In the genomic region with DNA sequence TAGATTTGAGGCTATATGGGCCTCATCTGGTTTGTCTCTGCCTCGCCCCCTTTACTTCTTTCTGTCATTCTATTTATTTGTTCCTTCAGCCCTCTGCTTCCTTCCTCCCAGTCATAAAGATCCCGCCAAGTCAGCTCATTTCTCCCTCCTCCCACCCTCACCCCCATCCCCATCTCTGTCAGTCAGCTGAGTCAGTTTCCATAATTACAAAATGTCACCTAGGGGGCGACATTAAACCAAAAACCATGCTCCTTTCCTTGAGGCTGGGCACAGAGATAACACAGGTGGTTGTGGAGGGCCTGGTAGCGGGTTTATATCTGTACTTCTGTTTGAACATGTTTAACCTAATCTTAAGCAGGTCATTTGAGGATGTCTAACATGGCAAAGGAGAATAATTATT, we compare ENCODE assay signal across 10 mouse cellular contexts. TPM values are rescaled to one million over a fixed set of nuclear protein-coding genes. Genes with fewer than 3 reads are reported as not detected.
A peak's percentile ranks its signal among the peaks of the same experiment; 100 is the strongest.
DNase-seq lines count a peak whose midpoint lies in the region; ATAC-seq and TF ChIP-seq lines count a peak whose summit lies in the region.
"Had no signal": no experiment of that assay in that cellular context is flagged by ENCODE, and none has a peak within 500 bp of the region (broad histone marks: within the 10 kb centered on the region; RNA-seq: fewer than 3 reads in every experiment).

No protein-coding gene starts in this region.

- H3K9me3 ChIP-seq in E14TG2a.4 (ENCODE audit: low read length): no peaks in the 10 kb centered on the region
- H3K9me3 ChIP-seq: heart, embryonic 13.5 days had no signal

- H3K4me3 ChIP-seq in left cerebral cortex, adult 2 months: no peak overlapping the region
- H3K4me3 ChIP-seq in E14TG2a.4 (replicated peaks; ENCODE audit: low read length): no peak overlapping the region
- H3K4me3 ChIP-seq: heart, embryonic 13.5 days had no signal

- H3K27ac ChIP-seq in left cerebral cortex, adult 2 months: no peak overlapping the region
- H3K27ac ChIP-seq: heart, embryonic 13.5 days had no signal

- no peak for DNase-seq in left cerebral cortex, adult 2 months (ENCODE audit: extremely low spot score in 1 of 2, low spot score in 2 of 2)
- DNase-seq in left cerebral cortex, adult 18-20 months (ENCODE audit: low spot score in 2 of 2): no peak
- DNase-seq in brain, embryonic 14.5 days (ENCODE audit: low read depth): peak; percentile 40
- no peak for DNase-seq in left cerebral cortex, adult 9 months (ENCODE audit: low spot score in 2 of 2)
- no peak for DNase-seq in gastrocnemius, postnatal 14 days
- DNase-seq: adrenal gland, postnatal 10 days; spleen, adult 18-20 months had no signal

- TF ChIP-seq POLR2A in brain, embryonic 14.5 days (IDR thresholded peaks at IDR 0.05; ENCODE audit: borderline replicate concordance, extremely low read depth, insufficient read depth, insufficient read length, poor library complexity, severe bottlenecking): no peak

- peak; percentile 11 for TF ChIP-seq CTCF in left cerebral cortex, adult 2 months (IDR thresholded peaks at IDR 0.05)
- peak; percentile 15; the same call in 1 of the 2 replicates for TF ChIP-seq CTCF in E14TG2a.4 (conservative IDR thresholded peaks at IDR 0.05; ENCODE audit: low read length)
- peak; percentile 18; the same call in 1 of the 2 replicates for TF ChIP-seq CTCF in brain, embryonic 14.5 days (IDR thresholded peaks at IDR 0.05; ENCODE audit: borderline replicate concordance, extremely low read depth, insufficient read depth, insufficient read length)

- H3K4me1 ChIP-seq in E14TG2a.4 (replicated peaks; ENCODE audit: low read depth, low read length): peaks cover 7% of the 10 kb centered on the region

- ATAC-seq in megakaryocyte progenitor cell, adult 5-6 weeks (replicated peaks; ENCODE audit: poor library complexity): peak; percentile 67

- H3K36me3 ChIP-seq in E14TG2a.4 (ENCODE audit: insufficient read depth, low read length): peaks cover 27% of the 10 kb centered on the region

- no peaks in the 10 kb centered on the region for H3K27me3 ChIP-seq in E14TG2a.4 (ENCODE audit: insufficient read depth, low read length)
- H3K27me3 ChIP-seq: heart, embryonic 13.5 days had no signal

- intact Hi-C loops in left cerebral cortex, adult 2 months (cut with DNase I): no loop called here
- intact Hi-C loops in gastrocnemius, postnatal 14 days (cut with DNase I; ENCODE audit: low total_unique reads): no loop called here

RNA-seq across cellular contexts. Expression of gene Fam133b, which starts 31.0 kb away (rescaled TPM):
- total RNA-seq in left cerebral cortex, adult 2 months (2021): 10 to 100 TPM; 44.3 to 45.7 TPM
- total RNA-seq in left cerebral cortex, adult 18-20 months (2021): 10 to 100 TPM; 45.8 to 46.6 TPM
- 26.6 and 27.1 TPM in 2 replicates for polyA plus RNA-seq in brain, embryonic 14.5 days (2012; rRNA removed)
- total RNA-seq in megakaryocyte progenitor cell, adult 5-6 weeks (2015): 82.1 and 105 TPM in 2 replicates
- total RNA-seq in megakaryocyte progenitor cell, adult 5-6 weeks (2017): 98.5 and 129 TPM in 2 replicates
- total RNA-seq in gastrocnemius, postnatal 14 days (2021): 10 to 100 TPM; 12.6 to 14.2 TPM

RNA-seq across cellular contexts. Expression of gene 1700109H08Rik, which starts 58.8 kb away (rescaled TPM):
- 1 to 10 TPM; 5.1 to 5.5 TPM for total RNA-seq in left cerebral cortex, adult 2 months (2021)
- total RNA-seq in left cerebral cortex, adult 18-20 months (2021): 1 to 10 TPM; 4.1 to 4.6 TPM
- polyA plus RNA-seq in brain, embryonic 14.5 days (2012; rRNA removed): 5.5 and 5.8 TPM in 2 replicates
- total RNA-seq in megakaryocyte progenitor cell, adult 5-6 weeks (2015): 21.7 and 34.3 TPM in 2 replicates
- 13.2 and 14.0 TPM in 2 replicates for total RNA-seq in megakaryocyte progenitor cell, adult 5-6 weeks (2017)
- 1 to 10 TPM; 3.6 TPM for total RNA-seq in gastrocnemius, postnatal 14 days (2021)
